Mouse (Mus musculus) cortical plate, adult 2 months (tissue): ENCODE measurements around the gene Abcc5.

Experiments used
- CTCF ChIP-seq: fragments of 200-500 bp; IDR thresholded peaks from 2 replicates; pipeline ENCODE4 v1.5.1; 2011; ENCODE audit warnings: mild to moderate bottlenecking, control low read depth, low read length; ENCODE audit not compliant: insufficient read depth; ENCODE audit errors: extremely low read depth
- POLR2A ChIP-seq: fragments of 200-500 bp; IDR thresholded peaks from 2 replicates; pipeline ENCODE4 v1.6.1; 2011; ENCODE audit warnings: mild to moderate bottlenecking, low read length, control low read depth; ENCODE audit not compliant: insufficient read depth; ENCODE audit errors: extremely low read depth

GRCm38 (mm10) chr16:20334918-20335317 is 91.3 kb downstream of the Abcc5 start:
- TF ChIP-seq POLR2A (no peak), CTCF (no peak)
